Mouse (Mus musculus): ENCODE data around the gene Rapgef4.

DNA sequence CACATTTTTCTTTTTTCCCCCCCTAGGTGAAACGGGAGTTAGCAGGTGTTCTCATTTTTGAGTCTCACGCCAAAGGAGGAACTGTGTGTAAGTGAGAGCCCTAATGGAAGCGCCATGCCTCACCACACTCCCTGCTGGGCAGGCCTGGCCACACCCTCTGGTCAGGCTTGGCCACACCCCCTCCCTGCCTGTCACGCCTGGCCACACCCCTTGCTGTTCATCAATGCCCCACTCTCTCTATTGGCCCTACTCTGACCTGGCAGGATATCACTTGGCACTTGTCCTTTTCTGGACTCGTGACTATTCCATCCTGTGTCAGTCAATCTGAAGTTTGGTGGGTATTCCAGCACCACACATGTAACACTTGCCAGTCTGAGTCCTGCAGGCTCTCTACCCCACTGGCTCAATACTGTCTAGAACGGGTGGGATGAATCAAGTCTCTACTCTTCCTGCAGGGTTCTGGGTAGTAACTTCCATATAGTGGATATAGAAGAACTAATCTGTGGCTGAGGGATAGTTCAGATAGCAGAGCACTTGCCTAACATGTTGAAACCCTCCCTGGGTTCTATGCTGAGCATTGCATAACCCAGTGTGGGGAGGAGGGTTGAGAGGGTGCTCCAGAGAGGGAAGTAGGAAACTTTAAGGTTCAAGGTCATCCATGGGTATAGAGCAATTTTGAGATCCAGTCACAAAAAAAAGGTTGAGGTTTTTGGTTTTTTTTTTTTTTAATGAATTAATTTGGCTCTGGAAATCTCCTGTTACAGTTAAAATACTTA, 215.3 kb downstream of the Rapgef4 start:
- TF ChIP-seq POLR2A (IDR thresholded peaks at IDR 0.05; ENCODE audit: insufficient read depth, low read depth, low read length) (no peak), CTCF (IDR thresholded peaks at IDR 0.05; ENCODE audit: insufficient read depth, low read depth, low read length) (no peak)

Measured in olfactory bulb, adult 2 months (tissue).